Mouse (Mus musculus) heart, postnatal 4 days (tissue): ENCODE data around the gene Mknk1. TPM values are rescaled to one million over a fixed set of nuclear protein-coding genes. Genes with fewer than 3 reads are reported as not detected.

ENCODE experiments used
- DNase-seq: peaks from one replicate; pipeline ENCODE4 v3.0.0; 2021
- total RNA-seq, 2 experiments: library from RNA; stranded (reverse); gene quantifications; 2 replicates each; pipeline ENCODE4 v1.2.3; 2021

The Mknk1 gene
- total RNA-seq, 2 experiments from 2014 or later, result 22.1 to 23.6 TPM

GRCm38 (mm10) chr4:115847377-115847776, 8.4 kb downstream of the Mknk1 start:
- DNase-seq, result no peak

- DNase-seq, result no peak
These were observed 9.1 kb downstream of the Mknk1 start for GRCm38 (mm10) chr4:115848083-115848482.

- no peak for DNase-seq
These were observed 10.1 kb downstream of the Mknk1 start for GRCm38 (mm10) chr4:115848990-115849677.

GRCm38 (mm10) chr4:115850111-115850510, 11.1 kb downstream of the Mknk1 start:
- no peak for DNase-seq

GRCm38 (mm10) chr4:115850631-115851030, 11.6 kb downstream of the Mknk1 start:
- no peak for DNase-seq

- DNase-seq, result no peak
These were observed 12.6 kb downstream of the Mknk1 start for GRCm38 (mm10) chr4:115851569-115851968.

GRCm38 (mm10) chr4:115855100-115855499, 16.1 kb downstream of the Mknk1 start:
- DNase-seq, result no peak

- no peak for DNase-seq
These were observed 16.6 kb downstream of the Mknk1 start for GRCm38 (mm10) chr4:115855609-115856008.

GRCm38 (mm10) chr4:115856282-115856681, 17.3 kb downstream of the Mknk1 start:
- DNase-seq, result no peak

GRCm38 (mm10) chr4:115857293-115857883, 18.4 kb downstream of the Mknk1 start:
- DNase-seq, result no peak

GRCm38 (mm10) chr4:115863352-115863751, 24.4 kb downstream of the Mknk1 start:
- no peak for DNase-seq

GRCm38 (mm10) chr4:115863880-115864279, 24.9 kb downstream of the Mknk1 start:
- DNase-seq, result no peak

- DNase-seq, result no peak
These were observed 30.7 kb downstream of the Mknk1 start for GRCm38 (mm10) chr4:115869512-115870210.

- DNase-seq, result no peak
These were observed 34.2 kb downstream of the Mknk1 start for GRCm38 (mm10) chr4:115873231-115873630.

- peak; percentile 9 for DNase-seq
These were observed 39.2 kb downstream of the Mknk1 start for GRCm38 (mm10) chr4:115878216-115878678.

GRCm38 (mm10) chr4:115878828-115879227, 39.8 kb downstream of the Mknk1 start:
- DNase-seq, result no peak

- DNase-seq, result no peak
These were observed 42.2 kb downstream of the Mknk1 start for GRCm38 (mm10) chr4:115881183-115881582.

GRCm38 (mm10) chr4:115882195-115882594, 43.2 kb downstream of the Mknk1 start:
- no peak for DNase-seq

GRCm38 (mm10) chr4:115884022-115884421, 45.0 kb downstream of the Mknk1 start, which contains the start of gene Kncn:
Kncn (plus strand) TSS chr4:115884400.
- DNase-seq, result no peak

GRCm38 (mm10) chr4:115885846-115886245, 46.8 kb downstream of the Mknk1 start:
- DNase-seq, result no peak

- DNase-seq, result peak; percentile 31
These were observed 47.9 kb downstream of the Mknk1 start for GRCm38 (mm10) chr4:115886875-115887274.

- no peak for DNase-seq
These were observed 51.1 kb downstream of the Mknk1 start for GRCm38 (mm10) chr4:115890066-115890465.

GRCm38 (mm10) chr4:115890553-115890952, 51.6 kb downstream of the Mknk1 start, which contains the start of gene 6430628N08Rik:
6430628N08Rik (plus strand) TSS chr4:115890665.
- DNase-seq, result no peak
